Mouse (Mus musculus) embryonic facial prominence, embryonic 10.5 days (tissue): ENCODE results near the gene Fam177a. TPM values are rescaled to one million over a fixed set of nuclear protein-coding genes. Genes with fewer than 3 reads are reported as not detected.
"Not testable (repeated sequence)": the region's sequence is repeated elsewhere in the genome, so short reads cannot be mapped to it uniquely, and the experiment has no call there.

Experiments used
- DNase-seq: peaks from one replicate; pipeline ENCODE4 v3.0.0-alpha.2; 2017; ENCODE audit warnings: low spot score
- H3K27ac ChIP-seq: fragments of 300-500 bp; sonication (generic); replicated peaks from 2 replicates; pipeline ENCODE4 v1.5.1; 2016; ENCODE audit warnings: mild to moderate bottlenecking
- H3K27me3 ChIP-seq: fragments of 300-500 bp; sonication (generic); replicated peaks from 2 replicates; pipeline ENCODE4 v1.6.1; 2016; ENCODE audit warnings: low read depth, mild to moderate bottlenecking; ENCODE audit not compliant: poor library complexity, severe bottlenecking
- H3K36me3 ChIP-seq: fragments of 300-500 bp; sonication (generic); replicated peaks from 2 replicates; pipeline ENCODE4 v1.6.1; 2016; ENCODE audit warnings: mild to moderate bottlenecking, moderate library complexity
- H3K4me1 ChIP-seq: fragments of 300-500 bp; sonication (generic); 2 replicates; pipeline ENCODE4 v1.6.1; 2016
- H3K4me3 ChIP-seq: fragments of 300-500 bp; sonication (generic); 2 replicates; pipeline ENCODE4 v1.5.1; 2016; ENCODE audit warnings: mild to moderate bottlenecking, moderate library complexity
- H3K9me3 ChIP-seq: fragments of 300-500 bp; sonication (generic); 2 replicates; pipeline ENCODE4 v1.6.1; 2016; ENCODE audit warnings: mild to moderate bottlenecking
- WGBS: fragments of 180-500 bp; shearing (Covaris S2); methylation state at CpG from one replicate; pipeline ENCODE4 v1.1.7; 2016; 5-methylcytosine and 5-hydroxymethylcytosine counted together
- polyA plus RNA-seq: library from polyadenylated mRNA; unstranded; fragments of >200 nt; fragmentation: Nextera tagmentation; extraction: Ambion mirVana; gene quantifications from 2 replicates; pipeline ENCODE4 v1.2.1, GENCODE M21; 2016

Gene Fam177a
- polyA plus RNA-seq, 1 experiment from 2014 or later, result 9.6 TPM

DNA sequence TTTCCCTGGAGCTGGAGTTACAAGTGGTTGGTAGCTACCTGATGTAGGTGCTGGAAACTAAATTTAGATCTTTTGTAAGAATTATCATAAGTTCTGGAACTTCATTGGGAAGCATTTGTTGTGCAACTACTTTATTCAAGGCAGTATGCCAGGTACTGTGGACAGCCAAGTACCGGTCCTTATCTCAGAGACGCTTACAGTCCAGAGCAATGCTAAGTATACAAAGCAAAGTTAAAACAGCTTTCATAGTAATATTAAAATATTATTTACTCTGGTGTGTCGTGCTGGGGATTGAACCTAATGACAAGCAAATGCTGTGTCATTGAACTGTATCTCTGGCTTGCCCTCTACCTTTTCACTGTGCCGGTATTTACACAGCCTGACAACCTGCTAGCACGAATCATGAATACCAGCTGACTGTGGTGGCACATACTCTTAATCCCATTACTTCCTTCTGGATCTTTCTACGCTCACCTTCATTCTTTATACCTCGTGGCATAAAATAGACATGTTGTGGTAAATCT is 42.8 kb downstream of the Fam177a start:
- H3K4me3 ChIP-seq, H3K27me3 ChIP-seq, DNase-seq, H3K27ac ChIP-seq, H3K4me1 ChIP-seq, H3K36me3 ChIP-seq, H3K9me3 ChIP-seq: not testable (repeated sequence)
- WGBS, result no CpG with 5 or more reads among the region's 7 CpGs

DNA sequence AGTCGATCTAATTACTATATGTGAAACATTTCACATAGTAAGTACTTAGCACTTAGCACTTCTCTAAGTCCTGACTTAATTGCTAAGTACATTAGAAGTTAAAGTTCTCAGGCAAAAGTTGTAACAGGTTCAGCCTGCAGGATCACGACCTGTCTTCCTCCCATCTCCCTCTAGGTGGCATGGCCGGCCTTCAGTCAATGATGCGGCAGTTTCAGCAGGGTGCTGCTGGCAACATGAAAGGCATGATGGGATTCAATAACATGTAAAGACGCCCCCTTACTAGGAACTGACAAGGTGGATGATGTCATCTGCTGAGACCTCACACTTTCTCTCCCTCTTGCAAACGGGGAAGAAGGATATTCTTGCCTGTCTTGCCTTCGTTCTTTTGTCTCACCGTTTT is 63.4 kb downstream of the Fam177a start:
- not testable (repeated sequence) for H3K27ac ChIP-seq, H3K27me3 ChIP-seq, H3K4me1 ChIP-seq, H3K36me3 ChIP-seq, H3K4me3 ChIP-seq, H3K9me3 ChIP-seq, DNase-seq
- no CpG with 5 or more reads among the region's 8 CpGs for WGBS

DNA sequence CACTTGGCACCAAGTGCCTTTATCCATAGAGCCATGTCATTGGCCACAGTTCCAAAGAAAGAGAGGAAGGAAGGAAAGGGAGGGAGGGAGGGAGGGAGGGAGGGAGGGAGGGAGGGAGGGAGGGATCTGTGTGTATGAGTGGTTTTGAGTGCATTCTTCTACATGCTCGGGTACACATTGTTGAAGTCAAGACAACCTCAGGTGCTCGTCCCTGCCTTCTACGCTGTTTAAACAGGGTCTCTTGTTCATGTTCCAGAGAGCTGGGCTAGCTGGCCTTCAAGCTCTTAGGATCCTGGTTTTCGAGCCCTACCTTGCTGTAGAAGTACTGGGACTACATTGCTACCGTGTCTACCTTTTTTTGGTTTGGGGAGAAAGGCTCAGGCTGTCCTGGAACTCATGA is 64.9 kb downstream of the Fam177a start:
- H3K27ac ChIP-seq, H3K36me3 ChIP-seq, H3K27me3 ChIP-seq, H3K4me3 ChIP-seq, DNase-seq, H3K9me3 ChIP-seq, H3K4me1 ChIP-seq: not testable (repeated sequence)
- no CpG with 5 or more reads among the region's 5 CpGs for WGBS

Other genes with a start within 250 kb of the Fam177a start
- not detected in 2 replicates for gene Gm20403, start 137.9 kb upstream of the Fam177a start, polyA plus RNA-seq
- gene Baz1a, start 110.1 kb upstream of the Fam177a start, polyA plus RNA-seq, result 34.5 and 38.0 TPM in 2 replicates
- gene 2700097O09Rik, start 44.4 kb upstream of the Fam177a start, polyA plus RNA-seq, result 45.6 and 49.1 TPM in 2 replicates
- 144 and 156 TPM in 2 replicates for gene Srp54a, start 44.2 kb upstream of the Fam177a start, polyA plus RNA-seq
- gene Srp54b, start 30.6 kb downstream of the Fam177a start, polyA plus RNA-seq, result 40.9 and 46.3 TPM in 2 replicates
- gene 1700047I17Rik2, start 75.1 kb downstream of the Fam177a start, polyA plus RNA-seq, result 5.1 and 7.6 TPM in 2 replicates
- gene Srp54c, start 105.7 kb downstream of the Fam177a start, polyA plus RNA-seq, result 51.9 and 54.2 TPM in 2 replicates
- 18.9 and 19.6 TPM in 2 replicates for gene 1110008L16Rik, start 175.1 kb downstream of the Fam177a start, polyA plus RNA-seq
- 22.2 and 23.0 TPM in 2 replicates for gene Ppp2r3c, start 178.5 kb downstream of the Fam177a start, polyA plus RNA-seq